Mouse (Mus musculus): ENCODE measurements at regions not wholly inside any gene's neighbourhood (a gene's known extent, or its start where the extent isn't known, plus 50 kb on each side); places are given as distances from the start of the nearest gene placed in this dataset.

- TF ChIP-seq POLR2A (IDR thresholded peaks at IDR 0.05; ENCODE audit: low read depth, low read length) (no peak), CTCF (IDR thresholded peaks at IDR 0.05; ENCODE audit: extremely low read depth, insufficient read length, insufficient replicate concordance, low read depth, low read length) (no peak)
Measured at GRCm38 (mm10) chr8:35101701-35102100, 663.9 kb upstream of the Gm19410 start.
